Mouse (Mus musculus) ES-E14 (cell line): Measurements from ENCODE around the gene Akp3. TPM values are rescaled to one million over a fixed set of nuclear protein-coding genes. Genes with fewer than 3 reads are reported as not detected.
A peak's percentile ranks its signal among the peaks of the same experiment; 100 is the strongest.

Experiments used
- DNase-seq: peaks from one replicate; pipeline ENCODE4 v3.0.0-alpha.2; 2013; ENCODE audit warnings: low read depth, low spot score
- H3K27ac ChIP-seq: 2 replicates; pipeline ENCODE4 v1.5.1; 2012; ENCODE audit warnings: low read depth, mild to moderate bottlenecking, low read length, moderate library complexity, mixed read lengths; ENCODE audit not compliant: poor library complexity, insufficient read depth, severe bottlenecking
- H3K36me3 ChIP-seq: 2 replicates; pipeline ENCODE4 v1.6.1; 2012; ENCODE audit warnings: mild to moderate bottlenecking, low read length, moderate library complexity, mixed read lengths; ENCODE audit not compliant: control insufficient read depth, poor library complexity, insufficient read depth, severe bottlenecking
- H3K4me1 ChIP-seq, 2 experiments: fragments of 150-350 bp in 1 of 2; sonication (generic) in 1 of 2; 2 replicates each; pipeline ENCODE4 v1.6.1; 2012; ENCODE audit warnings: low read length in 2 of 2, mild to moderate bottlenecking in 1 of 2, mixed read lengths in 1 of 2; ENCODE audit not compliant: control insufficient read depth in 2 of 2, insufficient read depth in 2 of 2, poor library complexity in 1 of 2
- H3K4me3 ChIP-seq, 2 experiments: fragments of 150-350 bp in 1 of 2; sonication (generic) in 1 of 2; 2 replicates each; pipeline ENCODE4 v1.5.1; 2012; ENCODE audit warnings: low read length in 2 of 2, low read depth in 1 of 2, mild to moderate bottlenecking in 1 of 2, mixed read lengths in 1 of 2; ENCODE audit not compliant: insufficient read depth in 1 of 2, poor library complexity in 1 of 2, severe bottlenecking in 1 of 2
- H3K9ac ChIP-seq: 2 replicates; pipeline ENCODE4 v1.6.1; 2012; ENCODE audit warnings: low read depth, mild to moderate bottlenecking, low read length, mixed read lengths; ENCODE audit not compliant: poor library complexity, insufficient read depth, severe bottlenecking
- H3K9me3 ChIP-seq: fragments of 150-350 bp; sonication (generic); 2 replicates; pipeline ENCODE4 v1.6.1; 2012; ENCODE audit warnings: low read depth, mild to moderate bottlenecking, low read length; ENCODE audit not compliant: control insufficient read depth, insufficient read depth
- CHD2 ChIP-seq: IDR thresholded peaks from 2 replicates; pipeline ENCODE4 v1.6.1; 2014; ENCODE audit warnings: mild to moderate bottlenecking, low read depth, low read length, inconsistent platforms
- HCFC1 ChIP-seq: IDR thresholded peaks from 2 replicates; pipeline ENCODE4 v1.6.1; 2012; ENCODE audit warnings: low read length, inconsistent platforms, borderline replicate concordance; ENCODE audit not compliant: insufficient read depth
- MAFK ChIP-seq: IDR thresholded peaks from 2 replicates; pipeline ENCODE4 v1.6.1; 2014; ENCODE audit warnings: mild to moderate bottlenecking, low read depth, low read length, inconsistent platforms; ENCODE audit not compliant: insufficient read depth
- ZC3H11A ChIP-seq: IDR thresholded peaks from 2 replicates; pipeline ENCODE4 v1.6.1; 2012; ENCODE audit warnings: low read depth, mild to moderate bottlenecking, inconsistent platforms, low read length, borderline replicate concordance
- ZNF384 ChIP-seq: IDR thresholded peaks from 2 replicates; pipeline ENCODE4 v1.6.1; 2012; ENCODE audit warnings: low read depth, low read length, inconsistent platforms
- in situ Hi-C, 2 experiments: fragments of 600-800 bp; cut with MboI; formaldehyde crosslinking; loops; one replicate each; pipeline ENCODE4 v1.15.1; 2025; ENCODE audit warnings: low sequenced_read_pairs in 2 of 2, inconsistent platforms in 1 of 2; ENCODE audit not compliant: unreplicated experiment in 2 of 2
- total RNA-seq: library from RNA; depleted of rRNA; stranded (reverse); fragments of 300-350 nt; gene quantifications from 2 replicates; pipeline ENCODE4 v1.2.3, GENCODE M21; 2012

The Akp3 gene
- total RNA-seq, 1 experiment: not detected

DNA sequence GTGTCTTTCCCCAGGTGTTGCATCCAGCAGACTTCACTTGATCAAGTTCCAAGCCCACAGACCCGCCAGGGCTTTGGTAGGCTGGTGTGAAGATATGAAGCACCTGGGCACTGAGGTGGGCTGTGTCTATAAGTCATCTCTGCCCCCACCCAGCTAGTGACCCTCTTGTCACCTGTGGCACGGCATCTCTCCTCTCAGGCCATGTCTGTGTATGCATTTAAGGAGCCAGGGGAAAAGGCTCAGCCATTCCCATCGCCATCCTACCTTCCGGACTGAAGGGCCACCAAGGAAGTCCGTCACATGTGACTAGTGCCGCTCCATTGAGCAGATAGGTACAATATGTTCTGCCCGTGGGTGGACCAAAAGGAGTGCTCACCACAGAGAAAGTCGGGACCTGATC lies 29.1 kb upstream of the Akp3 start:
- no peak overlapping the region for H3K27ac ChIP-seq
- in situ Hi-C loops: no loop called here

GRCm38 (mm10) chr1:87098358-87098975 lies 26.3 kb upstream of the Akp3 start:
- Histone ChIP-seq H3K27ac (no peak overlapping the region), H3K4me1 (no peaks in the 10 kb centered on the region), H3K9me3 (no peaks in the 10 kb centered on the region), H3K4me3 (peak overlapping the region; percentile 48 to 61; a peak in 3 of 4 replicates), H3K9ac (no peak overlapping the region), H3K36me3 (no peaks in the 10 kb centered on the region)
- in situ Hi-C loops: no loop called here
- no peak for TF ChIP-seq MAFK
- TF ChIP-seq ZNF384: no peak
- no peak for TF ChIP-seq HCFC1
- TF ChIP-seq CHD2: no peak
- TF ChIP-seq ZC3H11A: no peak
- peak; percentile 40 for DNase-seq

More for the DNA sequence above, 29.1 kb upstream of the Akp3 start:
- Histone ChIP-seq H3K9ac (no peak overlapping the region), H3K36me3 (no peaks in the 10 kb centered on the region), H3K4me3 (no peak overlapping the region), H3K9me3 (no peaks in the 10 kb centered on the region), H3K4me1 (no peaks in the 10 kb centered on the region)
- TF ChIP-seq CHD2 (no peak), ZC3H11A (no peak), ZNF384 (no peak), HCFC1 (no peak)
- DNase-seq: no peak

GRCm38 (mm10) chr1:87101411-87101810 lies 23.4 kb upstream of the Akp3 start, which contains the start of gene Alpi:
Gene Alpi (minus strand): TSS chr1:87101606.
- no peak within 1 kb of the TSS for H3K4me3 ChIP-seq
- no peak for TF ChIP-seq ZNF384
- no peak for TF ChIP-seq MAFK
- TF ChIP-seq HCFC1: no peak
- TF ChIP-seq ZC3H11A: no peak
- no peak for TF ChIP-seq CHD2
- no peak for DNase-seq
- no peaks in the 10 kb centered on the region for H3K36me3 ChIP-seq
- H3K9me3 ChIP-seq: no peaks in the 10 kb centered on the region
- no peak within 1 kb of the TSS for H3K9ac ChIP-seq
- H3K27ac ChIP-seq: no peak within 1 kb of the TSS
- no peaks in the 10 kb centered on the region for H3K4me1 ChIP-seq
- in situ Hi-C loops: no loop called here

- DNase-seq: no peak
- Histone ChIP-seq H3K27ac (no peak overlapping the region), H3K4me3 (no peak overlapping the region), H3K36me3 (no peaks in the 10 kb centered on the region), H3K4me1 (no peaks in the 10 kb centered on the region), H3K9me3 (no peaks in the 10 kb centered on the region), H3K9ac (no peak overlapping the region)
- in situ Hi-C loops: no loop called here
- no peak for TF ChIP-seq CHD2
- TF ChIP-seq HCFC1: no peak
- TF ChIP-seq ZC3H11A: no peak
- TF ChIP-seq ZNF384: no peak
- no peak for TF ChIP-seq MAFK
Observed at GRCm38 (mm10) chr1:87102114-87102513, 22.7 kb upstream of the Akp3 start.

DNA sequence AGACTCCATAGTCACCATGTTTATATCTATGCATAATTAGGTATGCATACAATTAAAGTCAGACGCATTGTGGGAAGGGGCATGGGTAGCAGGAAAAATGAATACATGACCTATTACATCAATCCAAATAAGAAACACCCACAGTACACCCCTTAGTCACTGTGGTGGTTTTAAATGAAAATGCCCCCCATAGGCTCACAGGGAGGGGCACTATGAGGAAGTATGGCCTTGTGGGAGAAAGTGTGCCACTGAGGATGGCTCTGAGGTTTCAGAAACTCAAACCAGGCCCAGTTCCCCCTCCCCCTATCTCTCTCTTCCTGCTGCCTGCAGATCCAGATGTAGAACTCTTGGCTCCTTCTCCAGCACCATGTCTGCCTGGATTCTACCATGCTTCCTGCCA lies 20.8 kb upstream of the Akp3 start:
- Histone ChIP-seq H3K9me3 (no peaks in the 10 kb centered on the region), H3K4me3 (no peak overlapping the region), H3K27ac (no peak overlapping the region), H3K9ac (no peak overlapping the region), H3K36me3 (no peaks in the 10 kb centered on the region), H3K4me1 (no peaks in the 10 kb centered on the region)
- in situ Hi-C loops: no loop called here
- DNase-seq: no peak
- TF ChIP-seq ZC3H11A: no peak
- TF ChIP-seq CHD2: no peak
